Mouse (Mus musculus): ENCODE measurements around the gene Klhl25.
"Not testable (repeated sequence)": the region's sequence is repeated elsewhere in the genome, so short reads cannot be mapped to it uniquely, and the experiment has no call there.

GRCm38 (mm10) chr7:75850396-75850795 lies 2.3 kb downstream of the Klhl25 start:
- not testable (repeated sequence) for TF ChIP-seq CTCF, EP300 (IDR thresholded peaks at IDR 0.05; ENCODE audit: low read depth)
